Mouse (Mus musculus): ENCODE measurements around the gene Mymx.
A peak's percentile ranks its signal among the peaks of the same experiment; 100 is the strongest.

DNA sequence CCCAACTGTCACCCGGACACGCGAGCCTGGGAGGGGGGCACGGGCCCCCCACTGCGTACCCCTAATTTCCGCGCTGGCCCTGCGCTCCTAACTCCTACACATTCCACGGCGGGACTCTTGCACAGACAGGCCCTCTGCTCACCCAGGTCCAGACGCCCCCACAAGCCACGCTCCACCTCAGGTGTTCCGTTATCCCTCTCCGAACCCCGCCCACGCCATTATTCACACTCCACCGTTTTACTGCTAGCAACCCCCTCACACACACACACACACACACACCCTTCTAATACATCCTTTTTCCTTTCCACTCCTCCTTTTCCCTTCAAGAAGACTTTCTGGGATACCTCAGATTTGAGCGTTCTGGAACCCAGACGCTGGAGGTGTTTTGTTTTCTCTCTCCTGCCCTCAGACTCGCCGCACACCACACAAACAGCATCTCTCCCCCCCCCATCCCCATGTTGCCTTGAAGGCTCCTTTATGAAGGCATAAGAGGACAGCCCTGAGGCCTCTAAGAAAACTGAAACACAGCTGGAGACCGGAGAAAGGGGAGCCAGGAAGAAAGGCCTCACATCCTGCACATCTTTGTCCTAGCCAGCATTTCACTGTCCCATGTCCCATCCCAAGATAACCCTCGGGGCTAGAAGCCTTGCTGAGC, 6.0 kb downstream of the Mymx start:
- TF ChIP-seq CTCF (IDR thresholded peaks at IDR 0.05; ENCODE audit: low read depth, low read length) (no peak), EP300 (IDR thresholded peaks at IDR 0.05; ENCODE audit: insufficient read depth, low read depth, low read length) (peak; percentile 74), POLR2A (IDR thresholded peaks at IDR 0.05; ENCODE audit: insufficient read depth, low read length) (peak; percentile 5)
